Mouse (Mus musculus): ENCODE results near the gene Hdac7. TPM values are rescaled to one million over a fixed set of nuclear protein-coding genes. Genes with fewer than 3 reads are reported as not detected.

The Hdac7 gene
- polyA plus RNA-seq, 1 experiment from 2014 or later = 16.7 TPM

GRCm38 (mm10) chr15:97847866-97848265 lies 3.6 kb upstream of the Hdac7 start:
- H3K27ac ChIP-seq (ENCODE audit: low read depth, low read length) = no peak overlapping the region
- no peak for DNase-seq (ENCODE audit: low spot score, missing footprints)
- H3K9me3 ChIP-seq (ENCODE audit: control insufficient read depth, low read length) = no peaks in the 10 kb centered on the region
- H3K4me3 ChIP-seq (ENCODE audit: low read depth, low read length) = no peak overlapping the region
- 94% methylated on average over 2 of the region's 2 CpGs for WGBS
- H3K27me3 ChIP-seq (ENCODE audit: control insufficient read depth, insufficient read depth, low read length) = no peaks in the 10 kb centered on the region
- no peak overlapping the region for H3K4me2 ChIP-seq
- no peak for ATAC-seq (ENCODE audit: low FRiP score)
- no peaks in the 10 kb centered on the region for H3K36me3 ChIP-seq (ENCODE audit: control insufficient read depth, insufficient read depth, low read length)
- H3K4me1 ChIP-seq (ENCODE audit: control insufficient read depth, insufficient read depth, low read length) = no peaks in the 10 kb centered on the region
- no peak overlapping the region for H3K9ac ChIP-seq (ENCODE audit: low read length)

- Histone ChIP-seq H3K36me3 (ENCODE audit: control insufficient read depth, insufficient read depth, low read length) (no peaks in the 10 kb centered on the region), H3K27ac (ENCODE audit: low read depth, low read length) (no peak overlapping the region), H3K9ac (ENCODE audit: low read length) (no peak overlapping the region), H3K27me3 (ENCODE audit: control insufficient read depth, insufficient read depth, low read length) (no peaks in the 10 kb centered on the region), H3K4me3 (ENCODE audit: low read depth, low read length) (no peak overlapping the region), H3K4me1 (ENCODE audit: control insufficient read depth, insufficient read depth, low read length) (no peaks in the 10 kb centered on the region), H3K9me3 (ENCODE audit: control insufficient read depth, low read length) (no peaks in the 10 kb centered on the region), H3K4me2 (no peak overlapping the region)
- 81% methylated on average over 4 of the region's 4 CpGs for WGBS
- ATAC-seq (ENCODE audit: low FRiP score) (no peak), DNase-seq (ENCODE audit: low spot score, missing footprints) (no peak)
Measured at GRCm38 (mm10) chr15:97847285-97847684, 3.0 kb upstream of the Hdac7 start.

GRCm38 (mm10) chr15:97846121-97846882 lies 2.0 kb upstream of the Hdac7 start:
- Histone ChIP-seq H3K4me3 (ENCODE audit: low read depth, low read length) (no peak overlapping the region), H3K4me1 (ENCODE audit: control insufficient read depth, insufficient read depth, low read length) (no peaks in the 10 kb centered on the region), H3K9ac (ENCODE audit: low read length) (no peak overlapping the region), H3K36me3 (ENCODE audit: control insufficient read depth, insufficient read depth, low read length) (no peaks in the 10 kb centered on the region), H3K27ac (ENCODE audit: low read depth, low read length) (no peak overlapping the region), H3K4me2 (no peak overlapping the region), H3K27me3 (ENCODE audit: control insufficient read depth, insufficient read depth, low read length) (no peaks in the 10 kb centered on the region), H3K9me3 (ENCODE audit: control insufficient read depth, low read length) (no peaks in the 10 kb centered on the region)
- 86% methylated on average over 11 of the region's 11 CpGs for whole genome bisulfite sequencing
- ATAC-seq (ENCODE audit: low FRiP score) = no peak
- no peak for DNase-seq (ENCODE audit: low spot score, missing footprints)

GRCm38 (mm10) chr15:97843247-97843651 lies 1.1 kb downstream of the Hdac7 start:
- no peak for DNase-seq (ENCODE audit: low spot score, missing footprints)
- Histone ChIP-seq H3K4me1 (ENCODE audit: control insufficient read depth, insufficient read depth, low read length) (no peaks in the 10 kb centered on the region), H3K9me3 (ENCODE audit: control insufficient read depth, low read length) (no peaks in the 10 kb centered on the region), H3K9ac (ENCODE audit: low read length) (no peak overlapping the region), H3K36me3 (ENCODE audit: control insufficient read depth, insufficient read depth, low read length) (no peaks in the 10 kb centered on the region), H3K4me2 (no peak overlapping the region), H3K4me3 (ENCODE audit: low read depth, low read length) (no peak overlapping the region), H3K27me3 (ENCODE audit: control insufficient read depth, insufficient read depth, low read length) (no peaks in the 10 kb centered on the region), H3K27ac (ENCODE audit: low read depth, low read length) (no peak overlapping the region)
- no peak for ATAC-seq (ENCODE audit: low FRiP score)
- WGBS = 74% methylated on average over 7 of the region's 7 CpGs

GRCm38 (mm10) chr15:97842058-97842457 lies 2.2 kb downstream of the Hdac7 start:
- Histone ChIP-seq H3K27me3 (ENCODE audit: control insufficient read depth, insufficient read depth, low read length) (no peaks in the 10 kb centered on the region), H3K4me2 (no peak overlapping the region), H3K27ac (ENCODE audit: low read depth, low read length) (no peak overlapping the region), H3K9ac (ENCODE audit: low read length) (no peak overlapping the region), H3K4me1 (ENCODE audit: control insufficient read depth, insufficient read depth, low read length) (no peaks in the 10 kb centered on the region), H3K36me3 (ENCODE audit: control insufficient read depth, insufficient read depth, low read length) (no peaks in the 10 kb centered on the region), H3K4me3 (ENCODE audit: low read depth, low read length) (no peak overlapping the region), H3K9me3 (ENCODE audit: control insufficient read depth, low read length) (no peaks in the 10 kb centered on the region)
- 88% methylated on average over 6 of the region's 6 CpGs for WGBS
- ATAC-seq (ENCODE audit: low FRiP score) (no peak), DNase-seq (ENCODE audit: low spot score, missing footprints) (no peak)

GRCm38 (mm10) chr15:97841383-97841782 lies 2.9 kb downstream of the Hdac7 start:
- Histone ChIP-seq H3K27me3 (ENCODE audit: control insufficient read depth, insufficient read depth, low read length) (no peaks in the 10 kb centered on the region), H3K4me1 (ENCODE audit: control insufficient read depth, insufficient read depth, low read length) (no peaks in the 10 kb centered on the region), H3K4me3 (ENCODE audit: low read depth, low read length) (no peak overlapping the region), H3K4me2 (no peak overlapping the region), H3K36me3 (ENCODE audit: control insufficient read depth, insufficient read depth, low read length) (no peaks in the 10 kb centered on the region), H3K27ac (ENCODE audit: low read depth, low read length) (no peak overlapping the region), H3K9ac (ENCODE audit: low read length) (no peak overlapping the region), H3K9me3 (ENCODE audit: control insufficient read depth, low read length) (no peaks in the 10 kb centered on the region)
- 91% methylated on average over 6 of the region's 6 CpGs for WGBS
- DNase-seq (ENCODE audit: low spot score, missing footprints) = no peak
- ATAC-seq (ENCODE audit: low FRiP score) = no peak

GRCm38 (mm10) chr15:97840781-97841180 lies 3.5 kb downstream of the Hdac7 start:
- DNase-seq (ENCODE audit: low spot score, missing footprints) = no peak
- no peak overlapping the region for H3K27ac ChIP-seq (ENCODE audit: low read depth, low read length)
- H3K4me2 ChIP-seq = no peak overlapping the region
- ATAC-seq (ENCODE audit: low FRiP score) = no peak
- 93% methylated on average over 1 of the region's 1 CpGs for WGBS
- H3K4me1 ChIP-seq (ENCODE audit: control insufficient read depth, insufficient read depth, low read length) = no peaks in the 10 kb centered on the region
- H3K36me3 ChIP-seq (ENCODE audit: control insufficient read depth, insufficient read depth, low read length) = no peaks in the 10 kb centered on the region
- no peaks in the 10 kb centered on the region for H3K27me3 ChIP-seq (ENCODE audit: control insufficient read depth, insufficient read depth, low read length)
- H3K9ac ChIP-seq (ENCODE audit: low read length) = no peak overlapping the region
- H3K4me3 ChIP-seq (ENCODE audit: low read depth, low read length) = no peak overlapping the region
- no peaks in the 10 kb centered on the region for H3K9me3 ChIP-seq (ENCODE audit: control insufficient read depth, low read length)

GRCm38 (mm10) chr15:97839991-97840455 lies 4.3 kb downstream of the Hdac7 start:
- H3K9ac ChIP-seq (ENCODE audit: low read length) = no peak overlapping the region
- H3K4me3 ChIP-seq (ENCODE audit: low read depth, low read length) = no peak overlapping the region
- no peak for DNase-seq (ENCODE audit: low spot score, missing footprints)
- ATAC-seq (ENCODE audit: low FRiP score) = no peak
- no peak overlapping the region for H3K27ac ChIP-seq (ENCODE audit: low read depth, low read length)
- WGBS = 39% methylated on average over 3 of the region's 3 CpGs
- no peaks in the 10 kb centered on the region for H3K4me1 ChIP-seq (ENCODE audit: control insufficient read depth, insufficient read depth, low read length)
- H3K4me2 ChIP-seq = no peak overlapping the region
- H3K27me3 ChIP-seq (ENCODE audit: control insufficient read depth, insufficient read depth, low read length) = no peaks in the 10 kb centered on the region
- no peaks in the 10 kb centered on the region for H3K9me3 ChIP-seq (ENCODE audit: control insufficient read depth, low read length)
- H3K36me3 ChIP-seq (ENCODE audit: control insufficient read depth, insufficient read depth, low read length) = no peaks in the 10 kb centered on the region

GRCm38 (mm10) chr15:97839473-97839872 lies 4.8 kb downstream of the Hdac7 start:
- no peaks in the 10 kb centered on the region for H3K36me3 ChIP-seq (ENCODE audit: control insufficient read depth, insufficient read depth, low read length)
- WGBS = 71% methylated on average over 4 of the region's 4 CpGs
- no peaks in the 10 kb centered on the region for H3K4me1 ChIP-seq (ENCODE audit: control insufficient read depth, insufficient read depth, low read length)
- no peaks in the 10 kb centered on the region for H3K9me3 ChIP-seq (ENCODE audit: control insufficient read depth, low read length)
- DNase-seq (ENCODE audit: low spot score, missing footprints) (no peak), ATAC-seq (ENCODE audit: low FRiP score) (no peak)
- no peak overlapping the region for H3K4me3 ChIP-seq (ENCODE audit: low read depth, low read length)
- H3K27me3 ChIP-seq (ENCODE audit: control insufficient read depth, insufficient read depth, low read length) = no peaks in the 10 kb centered on the region
- H3K9ac ChIP-seq (ENCODE audit: low read length) = no peak overlapping the region
- no peak overlapping the region for H3K27ac ChIP-seq (ENCODE audit: low read depth, low read length)
- H3K4me2 ChIP-seq = no peak overlapping the region
